Mouse (Mus musculus) mouse embryonic stem cell (cell line): ENCODE results near the gene Runx3.

Experiments used
- in situ Hi-C, 2 experiments: fragments of 300-500 bp; cut with MboI; formaldehyde crosslinking; loops; 1 replicate in 1 of 2; 3 replicates in 1 of 2; pipeline ENCODE4 v1.14.3; 2019 to 2020; ENCODE audit warnings: low sequenced_read_pairs in 2 of 2, low pct_unique_long_range_greater_than_20kb in 1 of 2, mixed read lengths in 1 of 2; ENCODE audit not compliant: unreplicated experiment in 1 of 2

Runx3 gene

GRCm38 (mm10) chr4:135120342-135121100 is at the start of gene Runx3:
TSS of gene Runx3 (plus strand) at chr4:135120652.
- in situ Hi-C loops = loop anchor here in 1 of 2 experiments (5.0 kb wide), 1 partner anchor 103 kb away; no protein-coding TSS in a partner anchor

- in situ Hi-C loops = no loop called here
Measured at GRCm38 (mm10) chr4:135072671-135073070, 47.8 kb upstream of the Runx3 start.

- in situ Hi-C loops = no loop called here
Measured at GRCm38 (mm10) chr4:135073523-135073922, 46.9 kb upstream of the Runx3 start.

GRCm38 (mm10) chr4:135074646-135075045 is 45.8 kb upstream of the Runx3 start:
- in situ Hi-C loops = no loop called here

- in situ Hi-C loops = no loop called here
Measured at GRCm38 (mm10) chr4:135075360-135075759, 45.1 kb upstream of the Runx3 start.

- in situ Hi-C loops = no loop called here
Measured at GRCm38 (mm10) chr4:135076611-135077010, 43.8 kb upstream of the Runx3 start.

GRCm38 (mm10) chr4:135077196-135077595 is 43.3 kb upstream of the Runx3 start:
- in situ Hi-C loops = no loop called here

GRCm38 (mm10) chr4:135079859-135080640 is 40.4 kb upstream of the Runx3 start:
- in situ Hi-C loops = no loop called here

GRCm38 (mm10) chr4:135080641-135080920 is 39.9 kb upstream of the Runx3 start:
- in situ Hi-C loops = no loop called here

GRCm38 (mm10) chr4:135083089-135083488 is 37.4 kb upstream of the Runx3 start:
- in situ Hi-C loops = no loop called here

- in situ Hi-C loops = no loop called here
Measured at GRCm38 (mm10) chr4:135085077-135085853, 35.2 kb upstream of the Runx3 start.

- in situ Hi-C loops = no loop called here
Measured at GRCm38 (mm10) chr4:135090613-135091012, 29.8 kb upstream of the Runx3 start.

- in situ Hi-C loops = no loop called here
Measured at GRCm38 (mm10) chr4:135092871-135093270, 27.6 kb upstream of the Runx3 start.

GRCm38 (mm10) chr4:135095693-135096092 is 24.8 kb upstream of the Runx3 start:
- in situ Hi-C loops = no loop called here

- in situ Hi-C loops = no loop called here
Measured at GRCm38 (mm10) chr4:135097910-135098891, 22.3 kb upstream of the Runx3 start.

GRCm38 (mm10) chr4:135102019-135102740 is 18.3 kb upstream of the Runx3 start:
- in situ Hi-C loops = no loop called here

- in situ Hi-C loops = no loop called here
Measured at GRCm38 (mm10) chr4:135102761-135103160, 17.7 kb upstream of the Runx3 start.
